Mouse (Mus musculus) stomach, postnatal 0 days (tissue): ENCODE measurements around the gene Gse1.

Experiments used
- CTCF ChIP-seq: IDR thresholded peaks from 2 replicates; pipeline ENCODE4 v1.5.1; 2016; ENCODE audit warnings: antibody characterized with exemption, low read depth, mild to moderate bottlenecking, moderate library complexity
- EP300 ChIP-seq: optimal IDR thresholded peaks from 2 replicates; pipeline ENCODE3; 2016; ENCODE audit warnings: antibody characterized with exemption

GRCm38 (mm10) chr8:120179027-120179431 lies 49.2 kb upstream of the Gse1 start:
- TF ChIP-seq CTCF = peak; percentile 94
- TF ChIP-seq EP300 = no peak
